Mouse (Mus musculus) heart, adult 11 months (tissue): ENCODE data around the gene Aff4.

ENCODE experiments used
- DNase-seq: peaks from one replicate; pipeline ENCODE4 v3.0.0; 2022

Gene Aff4

GRCm38 (mm10) chr11:53341019-53341418, 9.6 kb upstream of the Aff4 start:
- DNase-seq = peak; percentile 4

- DNase-seq = peak; percentile 64
These were observed 7.9 kb upstream of the Aff4 start for GRCm38 (mm10) chr11:53342711-53343110.

- DNase-seq = peak; percentile 77
These were observed 5.3 kb upstream of the Aff4 start for GRCm38 (mm10) chr11:53345328-53345727.

- peak; percentile 65 for DNase-seq
These were observed 4.9 kb upstream of the Aff4 start for GRCm38 (mm10) chr11:53345738-53346137.

- DNase-seq = peak; percentile 97
These were observed 750 bp downstream of the Aff4 start for GRCm38 (mm10) chr11:53351224-53351942.

- no peak for DNase-seq
These were observed 1.4 kb downstream of the Aff4 start for GRCm38 (mm10) chr11:53351943-53352590.

GRCm38 (mm10) chr11:53358504-53359155, 8.0 kb downstream of the Aff4 start:
- DNase-seq = no peak

GRCm38 (mm10) chr11:53367032-53367431, 16.4 kb downstream of the Aff4 start:
- DNase-seq = no peak

GRCm38 (mm10) chr11:53378918-53379317, 28.3 kb downstream of the Aff4 start:
- DNase-seq = peak; percentile 90

- no peak for DNase-seq
These were observed 33.3 kb downstream of the Aff4 start for GRCm38 (mm10) chr11:53383758-53384428.

GRCm38 (mm10) chr11:53393856-53394255, 43.2 kb downstream of the Aff4 start:
- no peak for DNase-seq

- DNase-seq = no peak
These were observed 53.0 kb downstream of the Aff4 start for GRCm38 (mm10) chr11:53403638-53404037.

- peak; percentile 77 for DNase-seq
These were observed 61.1 kb downstream of the Aff4 start for GRCm38 (mm10) chr11:53411738-53412137.

GRCm38 (mm10) chr11:53413871-53414270, 63.2 kb downstream of the Aff4 start:
- DNase-seq = peak; percentile 56

GRCm38 (mm10) chr11:53418048-53418447, 67.4 kb downstream of the Aff4 start:
- peak; percentile 85 for DNase-seq

GRCm38 (mm10) chr11:53423036-53423435, 72.4 kb downstream of the Aff4 start, which contains the start of gene Leap2:
Leap2 (minus strand) TSS chr11:53423170.
- peak; percentile 80 for DNase-seq

GRCm38 (mm10) chr11:53424826-53425225, 74.2 kb downstream of the Aff4 start:
- DNase-seq = peak; percentile 57

GRCm38 (mm10) chr11:53425251-53425650, 74.6 kb downstream of the Aff4 start:
- peak; percentile 82 for DNase-seq

GRCm38 (mm10) chr11:53425711-53426255, 75.2 kb downstream of the Aff4 start:
- peak; percentile 84 for DNase-seq

GRCm38 (mm10) chr11:53426914-53427313, 76.3 kb downstream of the Aff4 start:
- DNase-seq = peak; percentile 42

GRCm38 (mm10) chr11:53427993-53428715, 77.5 kb downstream of the Aff4 start:
- DNase-seq = peak; percentile 79

GRCm38 (mm10) chr11:53428716-53429057, 78.1 kb downstream of the Aff4 start:
- DNase-seq = peak; percentile 83
